Mouse (Mus musculus) limb, embryonic 11.5 days (tissue): ENCODE data around the gene Gm12830. TPM values are rescaled to one million over a fixed set of nuclear protein-coding genes. Genes with fewer than 3 reads are reported as not detected.

Experiments used
- ATAC-seq: fragments of 200-750 bp; cut with Nextera tagmentation; 2 replicates; pipeline ENCODE4 v1.8.0; 2017; ENCODE audit warnings: low read depth; ENCODE audit not compliant: insufficient number of reproducible peaks, low FRiP score, low TSS enrichment
- DNase-seq: peaks from one replicate; pipeline ENCODE4 v3.0.0-alpha.2; 2015; ENCODE audit warnings: low spot score
- H3K27ac ChIP-seq: fragments of 300-500 bp; sonication (generic); replicated peaks from 2 replicates; pipeline ENCODE4 v1.5.1; 2014; ENCODE audit warnings: low read depth, mild to moderate bottlenecking, low read length
- H3K27me3 ChIP-seq: fragments of 300-500 bp; sonication (generic); 2 replicates; pipeline ENCODE4 v1.6.1; 2014; ENCODE audit warnings: mild to moderate bottlenecking, low read length, mixed read lengths; ENCODE audit not compliant: control insufficient read depth, insufficient read depth
- H3K36me3 ChIP-seq: fragments of 300-500 bp; sonication (generic); 2 replicates; pipeline ENCODE4 v1.6.1; 2014; ENCODE audit warnings: mild to moderate bottlenecking, low read length, moderate library complexity, mixed read lengths; ENCODE audit not compliant: control insufficient read depth, insufficient read depth
- H3K4me1 ChIP-seq: fragments of 300-500 bp; sonication (generic); 2 replicates; pipeline ENCODE4 v1.6.1; 2014; ENCODE audit warnings: low read length, mixed read lengths; ENCODE audit not compliant: control insufficient read depth, insufficient read depth
- H3K4me2 ChIP-seq: fragments of 300-500 bp; sonication (generic); 2 replicates; pipeline ENCODE4 v1.6.1; 2014; ENCODE audit warnings: low read depth, mild to moderate bottlenecking, moderate library complexity; ENCODE audit not compliant: severe bottlenecking
- H3K4me3 ChIP-seq: fragments of 300-500 bp; sonication (generic); 2 replicates; pipeline ENCODE4 v1.5.1; 2014; ENCODE audit warnings: low read depth, low read length
- H3K9ac ChIP-seq: fragments of 300-500 bp; sonication (generic); 2 replicates; pipeline ENCODE4 v1.6.1; 2014; ENCODE audit warnings: mild to moderate bottlenecking, low read length
- H3K9me3 ChIP-seq: fragments of 300-500 bp; sonication (generic); 2 replicates; pipeline ENCODE4 v1.6.1; 2016; ENCODE audit warnings: low read length; ENCODE audit not compliant: control insufficient read depth
- WGBS: fragments of 180-500 bp; shearing (Covaris S2); extraction: QIAGEN DNeasy Blood & Tissue Kit; methylation state at CpG from one replicate; pipeline ENCODE4 v1.1.7; 2014; 5-methylcytosine and 5-hydroxymethylcytosine counted together
- polyA plus RNA-seq: library from polyadenylated mRNA; unstranded; fragments of >200 nt; fragmentation: Nextera tagmentation; extraction: Ambion mirVana; gene quantifications from 2 replicates; pipeline ENCODE4 v1.2.1, GENCODE M21; 2014

Gm12830 gene
- polyA plus RNA-seq, 1 experiment from 2014 or later: not detected

- Histone ChIP-seq H3K9ac (no peak overlapping the region), H3K36me3 (no peaks in the 10 kb centered on the region), H3K27ac (no peak overlapping the region), H3K4me2 (no peak overlapping the region), H3K9me3 (no peaks in the 10 kb centered on the region), H3K27me3 (no peaks in the 10 kb centered on the region), H3K4me1 (peaks cover 3% of the 10 kb centered on the region; the same call in 1 of the 2 replicates), H3K4me3 (no peak overlapping the region)
- ATAC-seq (no peak), DNase-seq (no peak)
- WGBS: 30% methylated on average over 4 of the region's 4 CpGs
Measured at GRCm38 (mm10) chr4:114788856-114789255, 32.7 kb upstream of the Gm12830 start.

- Histone ChIP-seq H3K9me3 (no peaks in the 10 kb centered on the region), H3K27me3 (no peaks in the 10 kb centered on the region), H3K4me3 (no peak overlapping the region), H3K4me2 (no peak overlapping the region), H3K4me1 (0 out of 2 replicates have a peak, but pooled peaks cover 3% of the 10 kb centered on the region), H3K27ac (no peak overlapping the region), H3K36me3 (no peaks in the 10 kb centered on the region), H3K9ac (no peak overlapping the region; the same call in 1 of the 2 replicates)
- no peak for DNase-seq
- 59% methylated on average over 9 of the region's 9 CpGs for WGBS
- ATAC-seq: peak; percentile 36; the same call in 1 of the 2 replicates
Measured at GRCm38 (mm10) chr4:114791650-114792049, 29.9 kb upstream of the Gm12830 start.

DNA sequence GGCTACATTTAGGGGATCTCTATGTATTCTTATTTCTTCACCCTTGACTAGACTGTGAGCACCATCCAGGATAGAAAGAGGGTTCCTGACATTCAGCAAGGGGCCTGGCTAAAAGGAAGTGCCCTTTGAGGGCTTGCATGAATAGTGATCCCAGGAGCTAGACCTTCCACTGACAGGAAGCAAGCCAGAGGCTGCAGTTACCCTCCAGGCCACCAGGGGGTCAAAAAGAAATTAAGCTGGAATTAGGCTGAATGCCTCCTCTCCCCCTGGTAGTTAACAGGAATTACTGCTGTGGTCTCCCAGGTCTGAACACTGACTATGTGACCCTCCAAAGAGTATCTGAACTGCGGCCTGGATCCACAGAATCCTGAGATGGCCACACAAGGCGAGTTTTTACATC is 27.7 kb upstream of the Gm12830 start:
- Histone ChIP-seq H3K4me2 (no peak overlapping the region), H3K27me3 (no peaks in the 10 kb centered on the region), H3K9me3 (no peaks in the 10 kb centered on the region), H3K4me1 (0 out of 2 replicates have a peak, but pooled peaks cover 1% of the 10 kb centered on the region), H3K4me3 (no peak overlapping the region), H3K27ac (no peak overlapping the region), H3K9ac (no peak overlapping the region), H3K36me3 (no peaks in the 10 kb centered on the region)
- DNase-seq (no peak), ATAC-seq (no peak)
- WGBS: 88% methylated on average over 2 of the region's 2 CpGs

DNA sequence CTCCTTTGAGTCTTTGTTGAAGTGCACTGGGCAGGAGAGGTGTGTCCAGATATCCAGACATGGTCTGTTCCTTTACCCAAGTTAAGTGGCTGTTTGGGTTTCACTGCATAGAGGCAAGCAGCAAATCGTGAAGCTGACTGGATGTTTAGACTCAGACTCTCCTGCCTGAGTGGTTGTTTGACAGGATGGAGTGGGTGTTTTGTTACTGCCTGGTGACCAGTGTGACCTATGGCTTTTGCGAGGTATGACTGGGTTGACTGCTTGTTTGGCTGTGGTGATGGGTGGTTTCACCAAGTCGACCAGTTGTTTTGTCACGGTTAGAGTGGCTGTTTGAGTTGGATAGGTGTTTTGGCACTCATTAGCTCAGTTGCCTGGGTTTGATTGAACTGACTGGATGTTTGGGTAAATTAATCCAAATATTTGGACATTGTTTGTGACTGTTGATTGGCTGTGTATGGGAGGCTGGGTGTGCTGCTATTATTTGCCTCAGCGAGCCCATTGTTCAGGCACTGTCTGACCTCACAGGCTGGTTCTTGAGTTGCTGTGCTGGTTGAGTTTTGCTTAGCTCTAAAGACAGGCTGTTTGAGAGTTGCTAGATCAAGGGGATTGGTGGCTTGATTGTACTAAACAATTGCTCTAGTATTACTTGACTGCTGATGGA is 24.1 kb upstream of the Gm12830 start:
- no peaks in the 10 kb centered on the region for H3K27me3 ChIP-seq
- no peaks in the 10 kb centered on the region for H3K36me3 ChIP-seq
- H3K4me2 ChIP-seq: no peak overlapping the region
- no peak overlapping the region for H3K27ac ChIP-seq
- no peak overlapping the region for H3K4me3 ChIP-seq
- 55% methylated on average over 5 of the region's 5 CpGs for WGBS
- H3K9me3 ChIP-seq: no peaks in the 10 kb centered on the region
- ATAC-seq (no peak), DNase-seq (no peak)
- H3K4me1 ChIP-seq: no peaks in the 10 kb centered on the region
- H3K9ac ChIP-seq: no peak overlapping the region

- 69% methylated on average over 7 of the region's 7 CpGs for WGBS
- no peak overlapping the region for H3K9ac ChIP-seq
- no peaks in the 10 kb centered on the region for H3K4me1 ChIP-seq
- no peak overlapping the region for H3K4me2 ChIP-seq
- no peaks in the 10 kb centered on the region for H3K36me3 ChIP-seq
- no peaks in the 10 kb centered on the region for H3K9me3 ChIP-seq
- H3K27ac ChIP-seq: no peak overlapping the region
- H3K27me3 ChIP-seq: no peaks in the 10 kb centered on the region
- DNase-seq: no peak
- H3K4me3 ChIP-seq: no peak overlapping the region
- no peak for ATAC-seq
Measured at GRCm38 (mm10) chr4:114798041-114798624, 23.4 kb upstream of the Gm12830 start.

- ATAC-seq: no peak
- DNase-seq: no peak
Measured at GRCm38 (mm10) chr4:114804096-114804495, 17.4 kb upstream of the Gm12830 start.

DNA sequence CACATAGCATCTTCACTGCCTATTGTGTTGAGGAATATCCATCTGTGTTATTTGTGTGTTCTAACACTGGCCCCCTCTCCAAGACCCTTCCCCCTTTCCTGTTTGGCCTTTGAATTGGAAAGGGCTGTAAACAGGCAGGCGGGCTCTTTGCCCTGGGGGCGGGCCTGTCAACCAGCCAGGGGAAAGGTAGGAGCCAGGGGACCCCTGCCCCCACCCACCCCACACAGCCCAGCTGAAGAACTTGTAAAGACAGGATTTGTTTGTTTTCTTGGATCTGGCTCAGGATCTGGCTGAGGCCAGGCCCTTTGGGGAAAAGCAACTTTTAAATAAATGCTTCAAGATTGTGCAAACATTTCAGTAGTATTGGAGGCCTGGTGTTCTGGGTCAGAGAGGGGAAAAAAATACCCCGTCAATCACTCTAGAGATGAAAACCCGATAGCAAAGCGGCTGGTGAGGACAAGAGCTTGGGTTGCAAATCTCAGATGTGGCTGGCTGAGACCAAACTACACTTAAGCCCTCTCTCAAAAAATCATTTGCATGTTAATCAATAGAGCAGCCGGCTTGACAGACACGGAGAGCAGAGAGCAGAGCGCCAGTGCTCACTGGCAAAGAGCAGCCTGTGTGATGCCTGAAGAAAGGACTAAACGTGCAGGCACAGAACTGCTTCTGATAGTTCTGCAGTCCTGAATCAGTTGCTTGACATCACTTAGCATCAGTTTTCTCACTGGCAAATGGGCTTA is 2.4 kb upstream of the Gm12830 start:
- Histone ChIP-seq H3K27ac (peak overlapping the region; percentile 49; the same call in 1 of the 2 replicates), H3K27me3 (peaks cover 12% of the 10 kb centered on the region; the same call in 1 of the 2 replicates), H3K4me1 (peaks cover 17% of the 10 kb centered on the region), H3K36me3 (no peaks in the 10 kb centered on the region), H3K9ac (no peak overlapping the region), H3K9me3 (no peaks in the 10 kb centered on the region), H3K4me2 (no peak overlapping the region), H3K4me3 (no peak overlapping the region)
- 9% methylated on average over 9 of the region's 9 CpGs for WGBS
- peak; percentile 62 for DNase-seq
- ATAC-seq: 0 out of 2 replicates have a peak, but pooled peaks have one; percentile 26

More at GRCm38 (mm10) chr4:114804096-114804495, 17.4 kb upstream of the Gm12830 start:
- H3K27ac ChIP-seq: no peak overlapping the region
- H3K4me1 ChIP-seq: no peaks in the 10 kb centered on the region
- no peaks in the 10 kb centered on the region for H3K36me3 ChIP-seq
- H3K4me3 ChIP-seq: no peak overlapping the region
- H3K4me2 ChIP-seq: no peak overlapping the region
- H3K9me3 ChIP-seq: no peaks in the 10 kb centered on the region
- H3K27me3 ChIP-seq: no peaks in the 10 kb centered on the region
- WGBS: 74% methylated on average over 5 of the region's 5 CpGs
- H3K9ac ChIP-seq: no peak overlapping the region

DNA sequence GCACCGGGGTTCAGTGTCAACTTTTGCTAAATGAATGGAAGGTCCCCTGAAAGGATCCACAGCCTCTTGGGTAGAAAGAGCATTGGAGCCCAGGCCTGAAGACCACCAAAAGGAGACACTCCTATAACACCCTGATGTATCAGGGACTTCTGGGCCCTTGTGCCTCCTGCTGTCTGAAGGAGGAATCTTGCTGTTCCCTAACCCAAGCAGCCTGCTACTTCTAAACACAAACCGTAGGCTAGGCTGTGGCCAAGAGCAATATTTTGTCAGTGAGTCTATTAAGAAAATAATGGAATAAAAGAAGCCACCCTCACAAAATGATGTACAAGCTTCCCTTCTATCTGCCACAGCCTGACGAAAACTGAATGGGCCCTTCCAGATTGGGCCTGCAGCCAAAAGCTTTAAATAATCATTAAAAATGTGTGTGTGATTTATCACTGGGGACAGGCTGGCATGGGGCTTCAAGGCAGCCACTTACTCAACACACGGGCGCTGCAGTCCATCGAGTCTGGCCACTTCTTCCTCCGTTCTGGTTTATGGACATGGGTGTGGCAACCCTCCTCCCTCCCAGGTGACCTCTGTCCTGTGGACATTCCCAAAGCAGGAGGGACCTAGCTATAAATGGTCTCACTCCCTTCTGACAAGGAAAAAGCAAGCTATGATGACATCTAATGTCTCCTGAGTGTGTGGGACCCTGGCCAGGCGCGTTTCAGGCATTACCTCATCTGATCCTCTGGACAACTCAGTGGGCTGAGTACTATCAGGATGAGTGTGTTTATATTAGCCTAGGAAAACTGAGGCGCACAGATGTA is 13.5 kb downstream of the Gm12830 start:
- no peaks in the 10 kb centered on the region for H3K4me1 ChIP-seq
- H3K4me3 ChIP-seq: no peak overlapping the region
- H3K27ac ChIP-seq: no peak overlapping the region
- H3K9me3 ChIP-seq: no peaks in the 10 kb centered on the region
- H3K36me3 ChIP-seq: no peaks in the 10 kb centered on the region
- H3K27me3 ChIP-seq: peaks cover 13% of the 10 kb centered on the region; the same call in 1 of the 2 replicates
- ATAC-seq (no peak), DNase-seq (no peak)
- H3K4me2 ChIP-seq: no peak overlapping the region
- 62% methylated on average over 10 of the region's 10 CpGs for WGBS
- no peak overlapping the region for H3K9ac ChIP-seq
